Mouse (Mus musculus) limb, embryonic 12.5 days (tissue): ENCODE results near the gene Abcg5. TPM values are rescaled to one million over a fixed set of nuclear protein-coding genes. Genes with fewer than 3 reads are reported as not detected.

Experiments
- ATAC-seq: fragments of 200-750 bp; cut with Nextera tagmentation; 2 replicates; pipeline ENCODE4 v1.8.0; 2017; ENCODE audit warnings: low read depth, moderate TSS enrichment; ENCODE audit not compliant: insufficient number of reproducible peaks, insufficient read depth, low FRiP score, low TSS enrichment
- H3K27ac ChIP-seq: fragments of 300-500 bp; sonication (generic); 2 replicates; pipeline ENCODE4 v1.5.1; 2016; ENCODE audit warnings: mild to moderate bottlenecking, moderate library complexity
- H3K27me3 ChIP-seq: fragments of 300-500 bp; sonication (generic); 2 replicates; pipeline ENCODE4 v1.6.1; 2016; ENCODE audit warnings: mild to moderate bottlenecking, moderate library complexity
- H3K36me3 ChIP-seq: fragments of 300-500 bp; sonication (generic); 2 replicates; pipeline ENCODE4 v1.6.1; 2016; ENCODE audit warnings: mild to moderate bottlenecking, moderate library complexity
- H3K4me1 ChIP-seq: fragments of 300-500 bp; sonication (generic); replicated peaks from 2 replicates; pipeline ENCODE4 v1.6.1; 2016
- H3K4me2 ChIP-seq: fragments of 300-500 bp; sonication (generic); 2 replicates; pipeline ENCODE4 v1.6.1; 2016; ENCODE audit warnings: mild to moderate bottlenecking, moderate library complexity
- H3K4me3 ChIP-seq: fragments of 300-500 bp; sonication (generic); replicated peaks from 2 replicates; pipeline ENCODE4 v1.5.1; 2016; ENCODE audit warnings: mild to moderate bottlenecking
- H3K9ac ChIP-seq: fragments of 300-500 bp; sonication (generic); replicated peaks from 2 replicates; pipeline ENCODE4 v1.6.1; 2016; ENCODE audit warnings: mild to moderate bottlenecking, moderate library complexity
- H3K9me3 ChIP-seq: fragments of 300-500 bp; sonication (generic); 2 replicates; pipeline ENCODE4 v1.6.1; 2016; ENCODE audit warnings: mild to moderate bottlenecking, moderate library complexity
- WGBS: fragments of 180-500 bp; shearing (Covaris S2); methylation state at CpG from one replicate; pipeline ENCODE4 v1.1.7; 2016; 5-methylcytosine and 5-hydroxymethylcytosine counted together
- polyA plus RNA-seq: library from polyadenylated mRNA; unstranded; fragments of >200 nt; fragmentation: Nextera tagmentation; extraction: Ambion mirVana; gene quantifications from 2 replicates; pipeline ENCODE4 v1.2.1, GENCODE M21; 2016

Abcg5 gene
- 0.95 and 1.1 TPM in 2 replicates for polyA plus RNA-seq

DNA sequence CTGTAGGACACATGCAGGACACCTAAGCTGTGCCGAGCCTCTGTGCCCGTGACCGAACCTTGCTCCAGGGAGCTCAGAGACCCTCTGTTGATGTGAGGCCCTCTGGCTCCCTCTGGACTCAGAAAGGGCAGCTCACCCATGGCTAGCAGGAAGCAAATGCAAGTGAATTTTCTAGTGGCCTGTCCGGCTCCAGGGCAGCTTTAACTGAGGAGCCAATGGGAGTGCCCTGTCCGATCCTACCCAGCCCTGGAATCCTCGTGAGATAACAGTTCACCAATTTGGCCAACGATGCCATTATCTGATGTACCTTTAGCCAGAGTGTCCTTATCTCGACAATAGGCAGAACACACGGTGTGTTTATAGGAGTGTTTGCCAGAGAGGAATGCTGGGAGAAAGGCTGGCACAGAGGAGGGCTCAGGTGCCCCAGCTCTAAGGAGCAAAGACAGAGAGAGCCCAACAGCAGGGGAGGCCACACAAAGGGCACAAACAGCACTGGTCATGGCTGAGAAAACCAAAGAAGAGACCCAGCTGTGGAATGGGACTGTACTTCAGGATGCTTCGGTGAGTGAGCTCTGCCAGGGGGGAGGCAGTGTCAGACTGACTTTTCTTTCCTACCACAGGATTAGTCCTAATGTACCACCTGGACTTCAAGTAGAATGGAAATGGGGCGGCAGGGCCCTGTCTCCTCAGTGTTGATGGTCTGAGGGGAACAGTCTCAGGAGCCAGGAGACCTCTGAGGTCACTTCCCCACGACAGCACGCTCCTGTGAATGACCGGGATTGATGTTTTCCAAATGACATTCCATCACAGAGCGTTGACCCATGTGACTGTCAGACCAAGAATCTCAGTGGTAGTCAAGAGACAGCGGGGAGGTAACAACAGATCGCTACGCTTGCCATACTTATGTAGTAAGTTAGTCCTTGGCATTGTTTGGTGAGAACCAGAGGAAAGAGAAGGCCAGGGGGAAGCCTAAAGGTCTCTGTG is at the start of gene Abcg5:
Abcg5 (minus strand) TSS at position 278 of the 984 bp plus-strand sequence.
- no peak within 1 kb of the TSS for H3K4me3 ChIP-seq
- ATAC-seq = no peak
- no peaks in the 10 kb centered on the region for H3K4me1 ChIP-seq
- no peaks in the 10 kb centered on the region for H3K27me3 ChIP-seq
- H3K27ac ChIP-seq = no peak within 1 kb of the TSS
- no peak within 1 kb of the TSS for H3K4me2 ChIP-seq
- no peak within 1 kb of the TSS for H3K9ac ChIP-seq
- no peaks in the 10 kb centered on the region for H3K36me3 ChIP-seq
- H3K9me3 ChIP-seq = no peaks in the 10 kb centered on the region
- 78% methylated on average over 18 of the region's 18 CpGs for WGBS

DNA sequence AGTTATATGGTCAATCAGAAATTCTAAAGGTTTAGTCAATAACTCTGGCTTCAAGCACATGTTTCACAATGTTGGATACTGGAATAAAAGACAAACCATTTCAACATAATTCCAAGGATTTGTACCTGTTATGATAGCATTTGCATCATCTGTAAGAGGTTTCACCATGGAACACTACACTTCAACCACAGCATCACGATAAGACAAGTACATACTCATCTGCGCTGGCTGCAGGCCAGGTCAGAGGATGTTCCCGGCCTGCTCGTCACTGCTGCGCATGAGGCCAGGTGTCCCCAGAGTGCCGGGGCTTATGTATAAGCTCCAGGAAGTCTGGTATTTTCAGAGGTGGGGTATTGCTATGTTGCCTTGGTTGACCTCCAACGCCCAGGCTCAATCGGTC is 49.8 kb upstream of the Abcg5 start:
- ATAC-seq = no peak
- Histone ChIP-seq H3K4me3 (no peak overlapping the region), H3K27ac (no peak overlapping the region), H3K4me1 (peaks cover 10% of the 10 kb centered on the region), H3K9ac (no peak overlapping the region), H3K36me3 (peaks cover 42% of the 10 kb centered on the region), H3K27me3 (no peaks in the 10 kb centered on the region), H3K4me2 (no peak overlapping the region), H3K9me3 (no peaks in the 10 kb centered on the region)
- 90% methylated on average over 8 of the region's 8 CpGs for WGBS

DNA sequence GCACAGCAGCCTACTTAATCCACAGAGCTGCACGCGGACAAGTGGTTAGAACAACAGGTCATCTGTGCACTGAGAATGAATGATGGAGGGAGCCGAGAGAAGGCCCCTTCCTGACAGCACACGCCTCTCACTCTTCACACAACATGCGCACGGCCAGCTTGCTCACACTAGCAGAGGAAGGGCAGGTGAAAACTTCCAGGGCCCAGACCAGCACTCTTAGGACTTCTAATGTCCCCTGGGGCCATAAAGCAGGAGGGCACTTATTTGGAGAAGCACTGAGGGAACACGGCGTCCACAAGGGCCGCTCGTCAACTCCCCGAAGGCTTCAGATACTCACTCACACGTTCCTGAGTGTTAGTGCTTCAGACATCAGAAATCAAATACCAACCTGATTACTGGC is 48.5 kb upstream of the Abcg5 start:
- H3K4me1 ChIP-seq = no peaks in the 10 kb centered on the region
- no peak overlapping the region for H3K4me3 ChIP-seq
- H3K36me3 ChIP-seq = peaks cover 42% of the 10 kb centered on the region
- ATAC-seq = no peak
- WGBS = 83% methylated on average over 12 of the region's 12 CpGs
- no peaks in the 10 kb centered on the region for H3K9me3 ChIP-seq
- H3K4me2 ChIP-seq = no peak overlapping the region
- H3K27ac ChIP-seq = no peak overlapping the region
- H3K27me3 ChIP-seq = no peaks in the 10 kb centered on the region
- no peak overlapping the region for H3K9ac ChIP-seq

DNA sequence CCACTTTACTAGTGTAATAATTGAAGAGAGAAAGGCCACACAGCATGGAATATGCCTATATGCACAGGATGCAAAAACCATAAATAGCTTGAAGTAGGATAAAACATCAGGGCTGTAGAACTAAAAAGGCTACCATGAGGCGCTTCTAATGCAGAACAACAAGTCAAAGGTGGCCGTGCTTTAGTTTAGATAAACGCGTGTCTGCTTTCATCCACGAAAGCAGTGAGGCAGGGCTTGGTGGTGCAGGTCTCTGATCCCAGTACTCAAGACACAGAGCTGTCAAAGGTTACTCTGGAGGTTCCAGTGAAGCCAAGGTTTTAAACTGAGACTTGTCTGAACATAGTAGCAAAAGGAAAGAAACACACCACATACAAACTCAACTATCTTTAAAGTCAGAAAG is 46.3 kb upstream of the Abcg5 start:
- H3K4me2 ChIP-seq = no peak overlapping the region
- peaks cover 49% of the 10 kb centered on the region for H3K36me3 ChIP-seq
- H3K27me3 ChIP-seq = no peaks in the 10 kb centered on the region
- H3K4me1 ChIP-seq = no peaks in the 10 kb centered on the region
- H3K27ac ChIP-seq = no peak overlapping the region
- no peak for ATAC-seq
- no peaks in the 10 kb centered on the region for H3K9me3 ChIP-seq
- no peak overlapping the region for H3K4me3 ChIP-seq
- no peak overlapping the region for H3K9ac ChIP-seq
- WGBS = 94% methylated on average over 5 of the region's 5 CpGs

DNA sequence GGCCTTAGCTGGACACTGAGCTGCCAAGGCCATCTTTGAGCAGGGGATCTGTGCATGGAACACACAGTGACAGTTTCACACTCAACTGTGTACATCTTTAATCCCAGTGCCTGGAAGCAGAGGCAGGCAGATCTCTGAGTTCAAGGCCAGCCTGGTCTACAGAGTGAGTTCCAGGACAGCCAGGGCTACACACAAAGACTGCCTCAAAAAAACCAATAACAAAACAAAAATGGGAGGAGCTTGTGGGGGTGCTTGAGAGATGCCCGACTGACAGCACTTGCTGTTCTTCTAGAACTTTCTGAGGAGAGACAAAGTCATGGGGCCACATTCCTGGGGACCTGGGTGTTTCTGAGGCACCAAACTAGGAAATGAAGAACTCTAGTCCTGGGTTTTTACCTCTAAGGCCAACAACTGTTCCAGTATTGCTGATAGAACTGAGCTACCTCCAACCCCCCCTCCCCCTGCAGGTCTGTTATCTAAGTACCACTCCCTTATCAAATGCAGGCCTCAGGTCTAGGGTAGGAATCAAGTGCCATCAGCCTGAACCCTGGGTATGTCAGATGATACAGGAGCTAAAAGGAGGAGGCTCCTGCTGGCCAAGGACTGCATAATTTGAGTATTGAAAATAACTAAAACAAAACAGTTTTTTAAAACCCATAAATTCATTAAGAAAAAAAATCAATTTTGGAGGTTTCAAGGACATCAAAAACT is 45.5 kb upstream of the Abcg5 start:
- Histone ChIP-seq H3K4me2 (no peak overlapping the region), H3K4me1 (no peaks in the 10 kb centered on the region), H3K27ac (no peak overlapping the region), H3K36me3 (peaks cover 53% of the 10 kb centered on the region), H3K4me3 (no peak overlapping the region), H3K27me3 (no peaks in the 10 kb centered on the region), H3K9ac (no peak overlapping the region), H3K9me3 (no peaks in the 10 kb centered on the region)
- WGBS = 78% methylated on average over 1 of the region's 1 CpGs
- ATAC-seq = no peak

DNA sequence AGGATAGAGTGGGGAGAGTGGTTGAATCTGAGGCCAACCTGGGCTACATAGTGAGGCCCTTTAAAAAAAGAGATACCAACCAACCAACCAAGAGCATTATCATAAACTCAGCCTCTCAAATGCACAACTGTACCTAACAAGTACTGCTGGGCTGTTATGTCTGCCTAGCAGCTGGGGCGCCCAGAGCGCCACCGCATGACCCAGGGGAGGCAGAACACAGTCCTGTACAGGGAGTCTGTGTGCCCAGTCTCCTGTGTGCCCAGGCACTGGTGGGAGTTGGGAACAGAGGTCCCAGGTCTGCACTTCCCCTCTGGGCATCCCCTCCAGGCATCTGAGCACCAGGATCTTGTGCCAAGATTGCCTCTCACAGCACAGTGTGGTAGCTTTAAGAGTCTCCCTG is 42.4 kb upstream of the Abcg5 start:
- ATAC-seq = no peak
- no peaks in the 10 kb centered on the region for H3K4me1 ChIP-seq
- H3K27ac ChIP-seq = no peak overlapping the region
- H3K9me3 ChIP-seq = no peaks in the 10 kb centered on the region
- WGBS = 95% methylated on average over 3 of the region's 3 CpGs
- no peak overlapping the region for H3K9ac ChIP-seq
- H3K36me3 ChIP-seq = peaks cover 56% of the 10 kb centered on the region
- no peak overlapping the region for H3K4me2 ChIP-seq
- H3K4me3 ChIP-seq = no peak overlapping the region
- no peaks in the 10 kb centered on the region for H3K27me3 ChIP-seq

DNA sequence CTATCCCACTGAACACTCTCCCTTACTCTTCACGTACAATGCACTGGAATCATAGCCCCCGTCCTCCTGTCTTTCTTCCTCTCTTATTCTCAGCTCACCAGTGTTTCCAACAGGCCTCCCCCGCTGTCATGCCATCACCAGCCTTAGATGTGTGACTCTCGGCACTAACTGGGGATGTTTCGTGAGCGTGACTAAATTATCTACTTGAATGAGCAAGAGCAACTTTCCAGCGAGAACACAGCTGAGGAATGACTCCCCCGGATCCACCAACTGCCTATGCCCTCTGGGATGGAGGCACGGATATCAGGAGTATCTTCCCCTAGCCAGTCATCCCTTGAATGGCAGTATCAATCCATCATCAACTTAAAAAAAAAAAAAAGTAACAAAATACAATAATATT is 41.2 kb upstream of the Abcg5 start:
- no peak overlapping the region for H3K4me3 ChIP-seq
- no peaks in the 10 kb centered on the region for H3K27me3 ChIP-seq
- H3K9me3 ChIP-seq = no peaks in the 10 kb centered on the region
- peaks cover 51% of the 10 kb centered on the region for H3K36me3 ChIP-seq
- no peak for ATAC-seq
- H3K4me1 ChIP-seq = no peaks in the 10 kb centered on the region
- WGBS = 89% methylated on average over 9 of the region's 9 CpGs
- no peak overlapping the region for H3K27ac ChIP-seq
- H3K4me2 ChIP-seq = no peak overlapping the region
- H3K9ac ChIP-seq = no peak overlapping the region

DNA sequence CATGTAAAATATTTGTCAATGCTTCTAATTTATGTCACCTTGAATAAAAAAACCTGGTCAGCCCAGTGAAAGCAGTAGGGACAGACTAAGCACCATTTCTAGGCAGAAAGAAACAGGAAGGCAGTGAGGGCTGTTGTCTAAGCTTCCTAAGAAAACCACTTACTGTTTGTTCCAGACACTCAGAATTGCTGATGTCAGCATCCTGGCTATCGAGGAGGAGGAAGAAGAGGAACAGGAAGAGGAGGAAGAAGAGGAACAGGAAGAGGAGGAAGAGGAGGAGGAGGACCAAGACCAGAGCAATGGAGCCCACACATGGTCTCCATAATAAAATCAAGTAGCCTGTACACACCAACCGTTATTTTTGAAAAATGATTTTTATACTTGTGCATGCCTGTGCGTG is 36.3 kb upstream of the Abcg5 start:
- no peak for ATAC-seq
- Histone ChIP-seq H3K4me1 (0 out of 2 replicates have a peak, but pooled peaks cover 3% of the 10 kb centered on the region), H3K4me2 (no peak overlapping the region), H3K4me3 (no peak overlapping the region), H3K9ac (no peak overlapping the region), H3K36me3 (peaks cover 41% of the 10 kb centered on the region), H3K27me3 (no peaks in the 10 kb centered on the region), H3K27ac (no peak overlapping the region), H3K9me3 (no peaks in the 10 kb centered on the region)
- WGBS = 88% methylated on average over 3 of the region's 3 CpGs

DNA sequence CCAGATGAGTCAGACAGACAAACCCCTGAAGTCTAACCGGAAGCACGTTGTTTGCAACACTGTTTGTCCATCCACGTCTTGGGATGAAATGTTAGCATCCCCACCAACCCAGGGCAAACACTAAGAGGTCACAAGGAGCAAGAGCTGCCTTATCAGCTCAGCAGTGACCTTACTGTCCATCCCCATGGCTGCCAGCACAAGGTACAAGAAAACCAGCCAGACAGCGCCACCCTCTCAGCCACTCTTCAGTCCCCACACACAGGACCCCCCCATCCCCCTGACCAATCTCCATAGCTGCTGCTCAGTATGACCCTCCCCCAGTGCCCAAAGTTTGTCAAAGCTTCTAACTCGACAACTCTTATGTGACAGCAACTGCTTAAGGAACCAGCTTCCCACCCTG is 34.6 kb upstream of the Abcg5 start:
- WGBS = 57% methylated on average over 5 of the region's 5 CpGs
- Histone ChIP-seq H3K9ac (no peak overlapping the region), H3K27ac (no peak overlapping the region), H3K9me3 (no peaks in the 10 kb centered on the region), H3K4me1 (0 out of 2 replicates have a peak, but pooled peaks cover 3% of the 10 kb centered on the region), H3K27me3 (no peaks in the 10 kb centered on the region), H3K4me2 (no peak overlapping the region), H3K4me3 (no peak overlapping the region), H3K36me3 (peaks cover 37% of the 10 kb centered on the region)
- no peak for ATAC-seq

DNA sequence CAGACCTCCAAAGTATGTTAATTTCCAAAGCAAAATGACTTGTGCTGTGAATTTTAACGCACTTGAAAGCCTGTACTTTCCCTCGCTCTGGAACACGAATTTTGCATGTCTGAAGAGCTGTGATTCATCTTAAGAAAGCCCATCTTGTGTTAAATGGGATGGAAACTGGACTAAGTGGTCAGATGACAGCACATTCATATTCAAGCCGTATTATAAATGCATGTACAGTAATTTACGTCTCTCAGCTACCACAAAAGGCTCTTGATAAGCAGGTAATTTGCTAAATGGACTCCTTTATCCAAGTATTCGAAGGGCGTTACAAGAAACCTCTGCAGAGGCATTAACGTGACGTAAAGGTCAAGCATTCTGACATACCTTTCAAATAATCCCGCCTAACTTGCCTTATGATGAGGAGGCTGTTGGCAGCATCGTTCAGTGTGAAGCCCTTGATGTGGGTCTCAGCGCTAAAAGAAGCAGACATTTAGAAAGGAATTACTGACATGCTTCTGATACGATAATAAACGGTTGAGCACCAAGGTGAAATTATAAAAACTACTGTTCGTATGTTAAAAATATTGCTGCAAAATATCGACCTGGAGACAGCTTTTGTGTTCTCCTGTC is 33.6 kb upstream of the Abcg5 start:
- Histone ChIP-seq H3K4me1 (0 out of 2 replicates have a peak, but pooled peaks cover 3% of the 10 kb centered on the region), H3K4me2 (no peak overlapping the region), H3K9me3 (no peaks in the 10 kb centered on the region), H3K36me3 (peaks cover 35% of the 10 kb centered on the region), H3K9ac (no peak overlapping the region), H3K27ac (no peak overlapping the region), H3K4me3 (no peak overlapping the region), H3K27me3 (no peaks in the 10 kb centered on the region)
- ATAC-seq = no peak
- WGBS = 85% methylated on average over 16 of the region's 16 CpGs

DNA sequence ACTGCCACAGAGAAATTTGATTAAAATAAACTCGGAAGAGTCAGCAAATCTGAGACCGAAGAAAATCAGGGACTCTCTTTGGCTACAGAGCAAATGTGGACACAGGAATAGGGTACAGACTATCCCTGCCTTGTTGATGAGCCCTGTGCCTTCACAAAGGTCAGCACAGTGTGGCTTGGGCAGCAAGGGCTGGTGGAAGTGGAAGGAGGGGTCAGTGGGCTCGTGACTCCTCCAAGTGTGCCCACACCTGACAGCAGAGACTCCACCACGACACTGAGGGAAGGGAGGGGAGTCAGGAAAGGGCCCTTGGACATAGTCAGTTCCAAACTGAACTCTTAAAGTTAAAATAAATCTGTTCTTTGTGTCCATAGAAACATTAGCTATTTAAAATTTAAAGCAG is 32.1 kb upstream of the Abcg5 start:
- Histone ChIP-seq H3K4me3 (no peak overlapping the region), H3K4me1 (0 out of 2 replicates have a peak, but pooled peaks cover 3% of the 10 kb centered on the region), H3K9me3 (no peaks in the 10 kb centered on the region), H3K27ac (no peak overlapping the region), H3K9ac (no peak overlapping the region), H3K36me3 (peaks cover 32% of the 10 kb centered on the region), H3K4me2 (no peak overlapping the region), H3K27me3 (no peaks in the 10 kb centered on the region)
- no peak for ATAC-seq
- 75% methylated on average over 4 of the region's 4 CpGs for WGBS
